Mouse (Mus musculus): ENCODE data around the gene Strada.
A peak's percentile ranks its signal among the peaks of the same experiment; 100 is the strongest.

The Strada gene

DNA sequence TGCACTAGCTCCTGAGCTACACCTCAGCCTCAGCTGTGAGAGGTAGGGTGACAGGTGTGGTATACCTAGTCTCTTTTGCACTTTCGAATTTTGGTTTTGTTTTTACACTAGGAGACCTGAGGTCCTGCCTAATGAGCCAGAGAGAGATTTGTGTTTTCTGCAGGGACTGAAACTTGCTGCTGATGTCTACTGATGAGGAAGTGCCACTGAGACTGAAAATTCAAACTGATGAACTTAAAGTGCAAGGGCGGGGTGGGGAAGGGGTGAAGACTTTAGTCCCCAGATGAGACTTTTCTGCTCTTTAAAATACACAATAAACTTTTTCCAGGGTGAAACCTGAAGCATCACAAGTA is 21.5 kb downstream of the Strada start:
- no peak for DNase-seq

DNA sequence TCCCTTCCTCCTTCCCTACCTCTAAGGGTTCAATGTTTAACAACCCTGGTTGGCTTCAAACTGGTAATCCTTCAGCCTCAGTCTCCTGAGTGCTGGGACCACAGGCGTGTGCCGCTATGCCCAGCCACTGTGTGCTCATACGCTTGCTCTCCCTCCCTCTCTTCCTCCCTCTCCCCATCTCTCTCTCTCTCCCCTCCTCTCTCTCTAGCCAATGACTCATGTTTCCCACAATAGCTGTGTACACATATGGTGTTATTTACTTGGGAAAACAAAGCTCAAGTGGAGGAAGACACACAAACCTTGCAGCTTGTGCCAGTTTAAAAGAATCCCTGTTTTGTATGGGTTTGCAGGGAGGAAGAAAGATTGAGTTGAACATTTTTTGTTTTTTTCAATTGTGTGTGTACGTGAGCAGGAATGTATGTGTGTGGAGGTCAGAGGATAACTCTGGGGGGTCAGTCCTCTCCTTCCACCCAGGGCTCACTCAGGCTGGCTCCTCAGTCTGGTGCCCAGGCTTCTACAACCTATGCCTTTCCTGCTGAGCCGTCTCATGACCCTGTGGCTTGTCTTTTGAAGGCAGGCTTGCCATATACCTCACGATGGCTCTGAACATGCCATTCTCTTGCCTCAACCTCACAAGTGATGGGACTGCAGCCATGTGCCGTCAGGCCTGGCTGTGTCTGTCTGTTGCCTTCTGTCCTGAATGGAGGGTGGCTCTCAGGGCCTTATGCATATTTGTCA is 22.1 kb downstream of the Strada start:
- DNase-seq = no peak

DNA sequence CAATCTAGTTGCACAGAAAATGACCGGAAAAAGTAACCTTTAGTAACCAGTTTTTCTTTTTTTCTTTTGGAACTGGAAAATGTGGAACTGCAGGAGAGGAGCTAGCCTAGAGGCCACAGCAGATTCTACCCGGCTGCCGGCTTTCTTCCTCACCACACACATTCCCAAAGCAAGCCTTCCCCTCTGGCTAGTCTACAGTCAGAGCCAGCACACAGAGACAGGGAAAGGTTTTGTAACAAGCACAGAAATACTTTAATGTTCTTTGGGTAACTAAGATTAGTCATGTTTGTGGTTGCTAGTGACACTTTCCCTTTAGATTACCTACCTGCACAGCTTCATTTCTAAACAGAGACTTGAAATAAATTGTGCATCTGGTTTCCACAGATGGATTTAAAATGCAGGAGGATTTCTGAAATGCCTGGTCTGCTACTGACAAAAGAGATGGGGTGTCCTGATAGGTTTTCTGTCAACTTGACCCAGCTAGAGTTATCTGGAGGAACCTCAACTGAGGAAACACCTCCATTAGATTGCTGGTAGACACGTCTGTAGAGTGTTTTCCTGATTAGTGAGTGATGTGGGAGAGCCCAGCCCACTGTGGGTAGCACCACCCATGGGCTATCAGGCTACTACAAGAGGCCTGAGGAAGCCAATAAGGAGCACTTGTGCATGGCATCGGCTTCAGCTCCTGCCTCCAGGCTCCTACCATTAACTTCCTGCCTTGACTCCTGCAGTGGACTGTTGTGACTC is 23.8 kb downstream of the Strada start:
- no peak for DNase-seq

DNA sequence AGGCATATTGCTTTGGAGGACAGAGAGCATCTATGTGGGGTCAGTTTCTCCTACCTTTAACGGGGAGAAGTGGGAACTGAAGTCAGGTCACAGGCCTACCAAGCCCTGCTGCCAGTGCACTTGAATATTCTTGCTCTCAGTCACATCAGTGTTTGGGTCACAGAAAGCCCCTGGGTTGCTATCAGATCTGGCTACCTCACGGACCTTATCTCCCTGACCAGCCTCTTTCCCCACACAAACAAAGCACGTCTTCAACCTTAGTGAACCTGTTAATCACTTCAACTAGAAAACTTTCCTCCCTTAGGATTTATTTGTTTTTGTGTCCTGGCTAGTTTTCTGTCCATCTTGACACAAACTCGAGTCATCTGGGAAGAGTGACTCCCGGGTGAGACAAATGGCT is 25.6 kb downstream of the Strada start:
- DNase-seq = no peak

DNA sequence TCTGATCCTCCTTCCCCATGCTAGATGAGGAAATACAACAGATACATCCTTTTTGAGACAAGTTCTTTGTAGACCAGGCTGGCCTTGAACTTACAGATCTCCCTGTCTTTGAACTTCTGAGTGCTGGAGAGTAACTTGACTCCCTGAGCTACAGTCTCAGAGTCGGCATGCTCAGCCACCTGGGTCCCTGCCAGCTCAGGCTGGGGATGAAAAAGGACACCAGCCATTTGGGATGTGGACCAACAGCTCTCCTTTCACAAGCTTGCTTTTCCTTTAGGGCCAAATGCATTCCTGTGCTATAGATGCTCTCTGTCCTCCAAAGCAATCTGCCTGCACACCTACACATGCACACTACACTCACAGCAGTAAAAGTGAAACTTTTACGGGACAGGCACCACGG is 26.9 kb downstream of the Strada start:
- no peak for DNase-seq

DNA sequence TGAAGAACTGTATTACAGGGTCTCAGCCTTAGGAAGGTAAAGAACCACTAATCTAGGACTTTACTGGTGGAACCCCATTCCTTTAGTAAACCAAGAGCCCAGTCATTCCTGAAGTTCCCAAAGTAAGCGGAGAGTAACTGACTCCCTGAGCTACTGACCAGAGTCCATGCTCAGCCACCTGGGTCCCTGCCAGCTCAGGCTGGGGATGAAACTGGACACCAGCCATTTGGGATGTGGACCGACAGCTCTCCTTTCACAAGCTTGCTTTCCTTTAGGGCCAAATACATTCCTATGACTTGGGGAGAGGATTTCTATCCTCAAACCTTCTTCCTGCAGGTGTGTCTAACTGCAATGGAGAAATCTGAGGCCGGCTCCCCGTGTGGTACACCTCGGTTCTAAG is 27.6 kb downstream of the Strada start:
- DNase-seq = no peak

DNA sequence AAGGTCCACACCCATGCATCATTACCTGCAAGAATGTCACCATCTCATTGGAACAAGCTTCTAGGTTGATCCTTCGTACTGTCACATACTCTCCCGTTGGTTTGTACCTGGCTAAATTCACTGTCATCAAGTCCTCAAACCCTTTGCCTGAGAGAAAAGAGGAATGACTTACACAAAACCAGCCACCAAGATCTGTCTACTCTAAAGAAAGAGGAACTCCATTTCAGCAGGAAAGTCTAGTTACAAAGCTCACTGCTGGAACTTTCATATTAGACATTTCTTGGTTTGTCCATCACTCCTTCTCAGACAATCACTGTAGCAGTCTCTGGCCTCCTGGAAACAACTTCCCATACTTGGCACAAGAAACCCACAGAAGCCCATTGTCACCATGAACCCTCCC is 28.7 kb downstream of the Strada start:
- DNase-seq = no peak

DNA sequence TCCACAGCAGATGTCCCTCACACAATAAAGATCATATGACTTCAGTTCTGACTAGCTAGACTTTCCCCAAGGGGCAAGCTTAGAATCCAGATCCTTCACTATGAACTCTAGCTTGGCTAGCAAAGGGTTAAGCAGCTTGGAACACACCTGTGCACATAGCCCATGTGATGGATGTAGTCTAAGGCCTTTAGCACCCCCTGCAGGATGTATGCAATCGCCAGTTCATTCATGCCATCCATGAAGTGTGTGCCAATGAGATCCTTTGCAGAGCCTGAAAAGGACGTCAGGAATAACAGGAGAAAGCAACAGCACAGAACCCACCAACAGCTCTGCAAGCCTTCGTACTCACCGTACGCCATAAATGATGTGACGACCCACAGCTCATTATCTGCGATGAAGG is 31.2 kb downstream of the Strada start:
- DNase-seq = peak; percentile 63

DNA sequence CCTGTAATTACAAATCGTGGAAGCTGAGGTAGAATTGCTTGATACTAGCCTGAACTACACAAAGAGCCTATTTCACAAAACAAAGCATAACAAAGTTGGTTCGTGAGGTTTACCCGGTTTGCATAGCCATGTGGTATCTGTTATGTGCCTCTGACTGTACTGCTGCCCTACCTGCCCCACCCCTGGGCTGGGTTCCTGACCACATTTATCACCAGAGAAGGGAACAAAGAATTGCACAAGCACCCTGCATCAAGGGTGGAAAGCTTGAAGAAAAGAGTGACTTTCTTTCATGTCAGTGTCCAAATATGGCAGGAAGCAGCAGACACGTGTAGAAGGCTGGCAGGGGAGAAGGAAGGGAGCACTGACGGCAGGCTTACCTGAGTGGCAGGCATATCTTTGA is 34.5 kb downstream of the Strada start:
- DNase-seq = no peak

DNA sequence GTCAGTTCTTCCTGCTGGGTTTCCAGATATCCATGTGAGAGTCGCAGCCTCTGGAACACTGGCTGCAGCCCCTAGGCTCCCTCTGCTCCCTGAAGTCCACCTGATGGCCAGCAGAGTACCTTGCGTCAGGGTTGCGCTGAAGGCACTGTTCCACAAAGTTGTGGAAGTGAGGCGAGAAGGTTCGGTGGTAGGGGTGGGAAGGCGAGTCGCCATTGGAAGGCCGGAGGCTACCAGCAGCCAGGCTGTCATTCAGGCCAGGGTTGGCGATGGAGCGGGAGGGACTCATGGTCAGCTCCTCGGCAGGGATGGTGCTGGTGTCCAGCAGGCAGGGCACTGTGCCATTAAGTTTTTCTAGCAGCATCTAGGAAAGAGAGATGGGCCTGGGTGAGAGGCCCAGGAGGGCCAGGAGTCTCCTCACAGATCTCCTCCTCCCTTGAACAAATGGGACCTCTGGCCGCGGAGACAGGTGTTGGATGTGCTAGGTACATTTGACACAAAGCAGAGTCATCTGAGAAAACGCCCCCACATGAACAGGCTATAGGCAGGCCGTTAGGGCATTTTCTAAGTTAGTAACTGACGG is 37.3 kb downstream of the Strada start:
- DNase-seq = no peak

DNA sequence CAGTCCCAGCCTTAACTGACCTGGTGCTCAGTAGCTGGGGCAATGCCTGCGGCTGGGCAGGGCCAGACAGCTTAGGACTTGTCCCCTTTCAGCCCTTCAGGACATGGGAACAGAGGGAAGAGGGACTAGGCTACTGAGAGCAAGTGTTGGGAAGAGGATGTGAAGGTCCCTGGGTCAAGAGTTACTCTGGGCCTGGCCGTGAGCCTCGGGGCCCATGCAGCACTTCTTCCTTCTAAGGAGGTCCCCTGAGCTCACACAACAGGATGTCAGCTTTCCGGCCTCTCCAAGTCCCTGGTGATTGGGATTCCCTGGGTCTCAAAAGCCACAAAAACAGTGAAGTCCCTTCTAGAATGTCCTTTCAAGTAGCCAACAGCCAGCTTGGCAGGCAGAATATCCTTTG is 38.4 kb downstream of the Strada start:
- no peak for DNase-seq

DNA sequence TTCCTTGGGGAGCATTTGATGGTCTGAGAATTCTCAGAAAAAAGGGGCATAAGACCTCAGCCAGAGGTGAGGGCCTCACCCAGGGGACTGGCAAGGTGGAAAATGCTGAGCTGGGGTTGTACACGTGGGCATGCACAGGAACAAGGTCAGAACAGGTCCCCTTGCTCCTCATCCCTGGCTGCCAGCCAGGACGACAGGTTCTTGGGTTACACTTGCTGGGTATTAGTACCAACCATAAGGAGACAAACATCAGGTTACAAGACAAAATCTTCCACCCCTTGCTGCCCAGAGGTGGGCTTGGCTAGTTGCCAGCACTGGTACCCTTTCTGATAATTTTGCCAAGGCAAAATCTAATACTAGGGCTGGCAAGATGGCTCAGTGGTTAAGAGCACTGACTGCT is 39.7 kb downstream of the Strada start:
- no peak for DNase-seq

DNA sequence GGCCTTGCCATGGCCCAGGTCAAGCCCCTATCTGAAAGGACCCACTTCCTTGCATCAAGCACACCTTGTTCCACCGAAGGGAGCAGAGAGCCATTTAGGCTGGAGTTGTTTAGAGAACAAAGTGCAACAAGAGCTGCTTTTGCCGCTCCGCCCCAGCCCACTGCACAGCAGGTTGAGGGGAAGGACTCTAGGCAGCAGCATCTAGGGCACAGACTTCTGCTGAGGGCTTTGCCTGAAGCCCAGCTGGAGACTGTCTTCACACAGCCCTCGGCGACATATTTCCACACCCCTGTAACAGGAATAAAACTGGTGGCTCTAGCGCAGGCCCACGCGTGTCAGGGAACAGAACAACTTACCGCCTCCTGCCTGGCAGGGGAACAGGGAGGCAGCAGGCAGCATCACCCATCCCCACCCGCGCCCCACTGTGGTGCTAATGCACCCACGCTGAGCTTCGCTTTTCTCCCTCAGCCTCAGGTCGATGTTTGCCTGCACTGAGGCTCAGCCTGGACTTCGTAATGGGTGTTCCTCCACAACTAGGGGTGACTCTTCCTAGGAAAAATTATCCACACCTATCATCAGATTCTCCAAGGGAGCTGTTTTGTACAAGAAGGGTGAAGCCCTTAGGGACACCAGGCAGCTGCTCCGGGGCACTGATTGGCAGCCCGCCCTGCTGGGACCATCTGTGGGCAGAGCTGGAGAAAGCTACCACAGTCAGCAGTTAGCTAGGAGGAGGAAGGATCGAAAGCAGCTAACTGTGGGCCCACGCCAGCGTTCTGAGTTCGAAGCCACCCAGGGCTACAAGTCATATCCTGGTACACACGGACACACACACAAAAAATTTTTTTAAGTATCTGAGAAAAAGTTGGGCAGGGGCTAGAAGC is 40.9 kb downstream of the Strada start, which contains the start of the genes Gm10840 and Limd2:
Gene Gm10840 (plus strand): TSS at position 10 of the 881 bp plus-strand sequence.
Gene Limd2 (minus strand): TSS at position 20 of the 881 bp plus-strand sequence.
- DNase-seq = peak; percentile 60

DNA sequence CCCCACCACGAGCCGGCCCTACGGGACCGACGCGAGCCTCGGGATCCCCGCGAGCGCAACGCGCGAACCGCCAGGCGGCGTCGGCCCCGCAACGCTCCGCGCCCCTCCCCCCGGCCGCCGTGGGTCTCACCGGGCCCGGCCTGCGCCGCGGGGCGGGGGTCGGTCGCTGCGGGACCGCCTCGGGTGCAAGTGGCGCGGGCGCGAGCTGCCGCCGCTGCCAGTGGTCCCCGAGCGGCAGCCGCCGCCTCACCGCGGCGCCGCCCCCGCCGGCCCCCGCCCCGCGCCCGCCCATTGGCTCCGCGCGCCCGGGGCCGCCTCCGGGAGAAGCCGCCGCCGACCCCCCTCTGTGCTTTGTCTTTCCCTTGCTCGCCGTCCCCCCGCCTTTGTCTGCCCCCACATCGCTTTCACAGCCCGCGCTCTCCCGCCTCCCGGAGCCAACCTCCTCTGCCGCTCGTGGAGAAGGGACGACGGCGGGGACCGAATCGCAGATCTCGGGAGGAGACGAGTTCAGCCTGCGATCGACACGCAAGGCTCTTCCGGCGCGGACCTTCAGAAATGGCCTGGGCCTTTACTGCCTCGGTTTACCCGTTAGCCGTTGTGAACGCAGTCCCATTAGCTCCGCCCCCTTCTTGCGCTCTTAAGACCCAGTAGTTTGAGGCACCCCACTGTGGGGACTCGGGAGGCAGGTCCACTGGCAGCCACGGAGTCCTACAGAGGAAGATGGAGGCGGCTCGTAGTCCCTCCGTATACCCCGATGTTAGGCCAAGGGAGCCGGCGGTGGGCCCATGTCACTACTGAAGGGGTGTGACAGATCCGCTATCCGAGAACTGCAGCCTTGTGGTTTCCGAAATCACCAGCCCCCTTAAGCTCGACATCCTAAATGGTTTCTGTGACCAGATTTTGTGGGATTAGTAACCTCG is 41.8 kb downstream of the Strada start:
- DNase-seq = peak; percentile 79

DNA sequence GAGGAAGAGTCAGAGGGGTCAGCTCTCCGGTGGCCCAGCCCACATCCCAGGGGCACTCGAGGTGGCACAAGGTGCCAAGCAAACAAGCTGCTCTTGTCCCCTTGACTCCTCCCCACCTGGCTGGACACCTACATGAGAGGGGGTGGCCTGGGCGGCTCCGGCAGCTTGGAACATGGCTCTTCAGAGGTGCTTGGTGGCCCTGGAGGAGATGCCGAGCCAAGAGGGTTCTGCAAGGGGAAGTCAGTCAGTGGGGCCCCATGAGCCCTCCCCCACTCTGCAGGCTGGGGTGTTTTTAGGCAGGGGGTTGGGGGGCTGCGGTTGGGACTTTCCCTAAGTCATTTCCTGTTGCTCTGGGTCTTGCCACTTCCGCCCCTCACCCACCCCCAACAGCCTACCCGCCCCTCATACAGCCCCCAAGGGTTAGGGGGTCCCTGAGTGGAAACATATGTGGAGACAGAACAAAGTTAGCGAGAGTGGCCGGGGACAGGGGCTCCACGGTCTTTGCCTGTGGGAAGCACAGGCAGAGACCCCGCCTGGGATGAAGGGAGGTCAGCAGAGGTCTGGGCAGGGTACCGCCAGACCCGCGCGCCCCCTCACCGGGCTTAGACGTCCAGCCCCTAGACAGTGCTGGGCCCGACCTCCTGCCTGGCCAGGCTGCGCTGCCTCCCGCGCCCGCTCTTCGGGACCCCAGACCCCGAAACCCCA is 42.6 kb downstream of the Strada start:
- peak; percentile 75 for DNase-seq

DNA sequence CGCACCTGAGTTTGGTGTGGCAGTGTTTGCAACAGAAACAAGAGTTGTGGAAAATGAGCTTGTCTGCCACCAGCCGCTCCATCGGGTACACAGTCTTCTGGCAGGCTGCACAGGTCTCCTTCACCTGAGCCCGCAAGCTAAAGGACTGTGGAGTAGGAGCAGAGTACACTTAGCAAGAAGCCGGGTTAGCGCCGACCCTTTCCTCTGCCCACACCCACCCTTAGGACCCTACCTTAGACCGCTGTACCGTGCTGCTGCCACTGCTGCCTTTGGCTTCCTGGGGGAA is 43.1 kb downstream of the Strada start:
- peak; percentile 26 for DNase-seq

DNA sequence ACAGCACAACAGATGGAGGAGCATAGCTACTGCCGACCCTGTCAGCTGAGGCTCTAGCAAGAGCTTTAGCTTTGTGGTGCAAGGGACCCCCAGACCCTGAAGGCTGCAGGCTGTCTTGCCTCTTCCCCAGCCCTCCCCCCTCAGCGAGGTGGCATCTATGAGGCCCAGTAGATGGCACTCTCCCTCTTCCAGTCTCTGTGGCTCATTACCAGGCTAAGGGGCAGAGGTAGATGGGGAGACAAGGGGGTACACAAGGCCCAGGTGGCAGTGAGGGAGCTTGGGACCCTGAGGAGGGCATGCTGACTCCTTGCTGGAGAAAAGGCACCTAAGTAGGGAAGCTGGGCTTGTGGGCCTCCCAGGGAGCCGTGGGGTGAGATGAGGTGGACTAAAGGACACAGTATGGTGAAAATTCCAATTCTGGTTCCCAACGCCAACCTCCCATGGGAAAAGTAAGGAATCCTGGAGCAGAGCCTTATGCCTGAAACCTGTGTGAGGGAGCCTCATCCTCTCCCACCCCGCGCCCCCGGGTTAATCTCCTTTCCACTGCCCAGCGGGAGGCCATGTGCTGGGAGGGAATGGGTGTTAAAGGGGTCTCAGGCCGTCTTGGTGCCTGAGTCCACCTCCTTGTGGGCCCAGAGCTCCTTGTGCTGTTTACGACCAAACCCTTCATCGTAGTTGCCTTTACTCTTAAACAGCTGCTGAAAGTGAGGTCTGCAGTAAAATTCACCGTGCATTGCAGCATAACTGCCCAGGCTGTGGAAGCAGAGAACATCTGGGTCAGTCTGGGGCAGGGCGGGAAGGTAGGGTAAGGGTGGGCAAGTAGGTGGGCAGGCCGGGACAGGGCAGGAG is 43.7 kb downstream of the Strada start:
- DNase-seq = peak; percentile 48

DNA sequence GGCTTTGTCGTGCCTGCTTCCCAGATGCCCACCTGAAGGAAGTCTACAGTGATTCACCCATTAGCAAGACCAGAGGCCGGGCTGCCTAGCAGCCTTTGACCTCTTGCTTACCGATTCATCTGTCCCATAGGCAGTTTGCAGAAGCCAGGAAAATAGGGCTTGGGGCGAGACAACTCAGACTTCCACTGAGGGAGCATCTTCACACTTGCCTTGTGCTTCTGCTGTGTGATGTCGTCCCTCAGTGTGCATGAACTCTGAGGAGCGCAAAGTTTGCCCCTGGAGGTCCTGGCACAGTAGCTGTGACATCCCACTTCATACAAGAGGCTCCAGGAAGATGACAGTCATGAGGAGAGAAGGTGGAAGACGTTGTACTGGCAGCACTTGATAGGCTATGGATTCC is 44.8 kb downstream of the Strada start:
- no peak for DNase-seq

DNA sequence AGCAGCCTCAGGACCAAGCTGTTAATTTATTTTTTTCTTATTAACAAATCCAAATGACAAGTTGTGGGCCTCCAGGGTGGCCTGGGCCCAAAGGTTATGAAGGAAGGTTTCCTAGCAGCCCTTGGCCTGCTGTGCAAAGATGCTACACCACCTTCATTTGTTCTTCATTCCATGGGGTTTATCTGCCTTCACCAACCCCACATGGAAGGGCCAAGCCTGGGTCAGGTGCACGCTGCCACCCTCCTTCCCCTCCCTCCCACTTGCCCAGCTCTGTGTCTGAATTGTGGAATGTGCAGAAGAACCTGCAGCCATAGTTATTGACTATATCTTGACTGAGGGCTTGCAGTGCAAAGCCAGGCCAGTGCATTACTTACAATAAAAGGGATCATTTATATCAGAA is 45.7 kb downstream of the Strada start:
- DNase-seq = no peak

DNA sequence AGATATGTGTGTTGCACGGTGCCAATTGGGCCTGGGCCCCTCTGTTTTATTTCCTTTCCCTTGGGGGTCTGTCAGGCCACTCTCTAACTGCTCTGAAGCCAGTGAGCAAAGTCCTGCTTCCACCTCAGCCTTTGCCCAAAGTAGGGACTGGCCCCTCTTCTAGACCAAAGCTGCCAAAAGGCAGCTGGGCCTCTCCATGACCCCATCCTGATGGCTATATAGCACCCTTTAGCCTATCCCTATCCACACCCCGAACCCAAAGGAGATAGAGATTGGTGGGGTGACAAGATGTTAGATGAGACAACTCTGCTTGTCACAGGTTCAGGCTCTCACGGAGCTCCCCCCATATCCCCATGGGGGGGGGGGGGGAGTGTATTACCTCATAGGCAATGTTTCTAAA is 46.2 kb downstream of the Strada start:
- DNase-seq = no peak

DNA sequence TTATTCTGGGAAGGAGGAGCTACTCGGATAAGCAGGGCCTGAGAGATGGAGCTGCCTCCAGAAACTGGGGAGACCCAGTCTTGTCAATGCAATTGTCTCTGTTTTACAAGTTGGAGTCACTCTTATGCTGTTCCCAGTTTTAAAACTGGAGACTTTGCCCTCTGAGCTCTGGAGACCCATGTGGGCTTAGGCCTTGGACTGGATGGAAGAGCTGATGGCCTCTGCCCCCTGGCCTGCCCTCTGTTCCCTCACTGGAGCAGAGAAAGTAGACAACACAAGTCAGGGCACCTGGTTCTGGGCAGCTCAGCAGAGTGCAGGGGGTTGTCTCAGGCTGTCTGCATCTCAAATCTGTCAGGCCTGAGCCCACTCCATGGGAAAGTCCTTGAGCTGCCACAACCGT is 47.2 kb downstream of the Strada start:
- no peak for DNase-seq

Data from lung, postnatal 14 days (tissue).